Mouse (Mus musculus): Measurements from ENCODE around the gene Gga2.

GRCm38 (mm10) chr7:121975031-121975430 is 46.0 kb downstream of the Gga2 start:
- TF ChIP-seq CTCF (IDR thresholded peaks at IDR 0.05; ENCODE audit: low read depth, low read length) = peak; percentile 67
- TF ChIP-seq POLR2A (IDR thresholded peaks at IDR 0.05; ENCODE audit: insufficient read depth, low read length) = no peak
- TF ChIP-seq EP300 (IDR thresholded peaks at IDR 0.05; ENCODE audit: insufficient read depth, low read depth, low read length) = no peak

Measured in ES-Bruce4 (cell line).